Mouse (Mus musculus): ENCODE results near the gene Foxo3. TPM values are rescaled to one million over a fixed set of nuclear protein-coding genes. Genes with fewer than 3 reads are reported as not detected.

Foxo3 gene
- total and polyA plus RNA-seq, 3 experiments, result 9.2 to 18.2 (median 12.6) TPM

DNA sequence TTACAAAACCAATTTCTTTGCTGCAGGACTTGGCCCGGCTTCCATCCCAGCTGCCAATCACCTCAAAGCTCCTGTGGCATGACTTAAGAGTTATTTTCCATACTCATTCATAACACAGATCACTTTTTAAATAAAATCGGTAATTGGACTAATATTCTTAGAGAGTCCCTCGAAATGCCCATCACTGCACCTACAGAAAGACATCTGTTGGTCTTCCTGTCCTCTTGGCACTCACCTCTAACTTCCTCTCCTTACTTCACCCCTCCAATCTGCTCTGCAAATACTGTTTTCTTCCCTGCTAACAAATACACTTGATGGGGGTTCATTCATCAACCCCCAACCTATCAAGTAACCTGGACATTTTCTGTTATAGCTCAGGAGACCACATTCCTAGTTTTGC, 30.9 kb downstream of the Foxo3 start:
- H3K9me3 ChIP-seq (replicated peaks; ENCODE audit: low read length), result no peaks in the 10 kb centered on the region
- peaks cover 0 to 14% of the 10 kb centered on the region in 2 experiments; a peak in 3 of 4 replicates for H3K4me1 ChIP-seq (ENCODE audit: control insufficient read depth in 1 of 2, insufficient read depth in 2 of 2)
- in situ Hi-C loops (cut with MboI; ENCODE audit: low pct_ligation_motif_present, low pct_unique_long_range_greater_than_20kb, low sequenced_read_pairs) (no loop called here), dilution Hi-C loops (cut with MboI; ENCODE audit: extremely low pct_ligation_motif_present, extremely low pct_unique_long_range_greater_than_20kb, low sequenced_read_pairs) (no loop called here)
- H3K27me3 ChIP-seq (replicated peaks), result no peaks in the 10 kb centered on the region
- no peak overlapping the region; the same call in 1 of the 2 replicates for H3K4me2 ChIP-seq (ENCODE audit: insufficient read depth, low read depth, poor library complexity, severe bottlenecking)
- no peak overlapping the region for H3K27ac ChIP-seq (ENCODE audit: insufficient read depth, low read depth)
- no peak for TF ChIP-seq KAT2A (IDR thresholded peaks at IDR 0.05; ENCODE audit: insufficient replicate concordance, low read length)
- no peak for TF ChIP-seq CHD2 (IDR thresholded peaks at IDR 0.05; ENCODE audit: low read length)
- TF ChIP-seq MXI1 (IDR thresholded peaks at IDR 0.05; ENCODE audit: low read depth, low read length), result no peak
- no peak for TF ChIP-seq POLR2AphosphoS2 (IDR thresholded peaks at IDR 0.05; ENCODE audit: low read depth, low read length)
- no peak for TF ChIP-seq E2F4 (IDR thresholded peaks at IDR 0.05; ENCODE audit: insufficient replicate concordance, low read depth, low read length)
- no peak for TF ChIP-seq MEF2A (IDR thresholded peaks at IDR 0.05; ENCODE audit: borderline replicate concordance, low read depth, low read length)
- no peak for TF ChIP-seq ZMIZ1 (IDR thresholded peaks at IDR 0.05; ENCODE audit: low read depth, low read length)
- TF ChIP-seq ZC3H11A (IDR thresholded peaks at IDR 0.05; ENCODE audit: low read depth, low read length), result no peak
- no peak for TF ChIP-seq SIN3A (IDR thresholded peaks at IDR 0.05; ENCODE audit: low read length)
- TF ChIP-seq RAD21 (IDR thresholded peaks at IDR 0.05; ENCODE audit: low read depth, low read length), result no peak
- TF ChIP-seq CHD1 (IDR thresholded peaks at IDR 0.05; ENCODE audit: low read depth, low read length), result no peak
- no peak for TF ChIP-seq IRF4 (IDR thresholded peaks at IDR 0.05; ENCODE audit: low read depth, low read length)
- no peak for TF ChIP-seq CTCF (conservative IDR thresholded peaks at IDR 0.05 in 1 of 2, IDR thresholded peaks at IDR 0.05 in 1 of 2; ENCODE audit: low read depth in 2 of 2, low read length in 2 of 2)
- no peak for TF ChIP-seq NELFE (IDR thresholded peaks at IDR 0.05; ENCODE audit: low read depth, low read length)
- no peak for TF ChIP-seq MYC (IDR thresholded peaks at IDR 0.05; ENCODE audit: low read depth, low read length)
- TF ChIP-seq ZKSCAN1 (IDR thresholded peaks at IDR 0.05; ENCODE audit: borderline replicate concordance, low read depth, low read length), result no peak
- TF ChIP-seq MAFK (IDR thresholded peaks at IDR 0.05; ENCODE audit: insufficient replicate concordance, low read length), result no peak
- no peaks in the 10 kb centered on the region; the same call in 1 of the 2 replicates for H3K79me2 ChIP-seq (replicated peaks; ENCODE audit: control insufficient read depth, extremely low read depth, insufficient read depth, poor library complexity, severe bottlenecking)
- no peak overlapping the region for H3K9ac ChIP-seq (ENCODE audit: insufficient read depth, low read depth)
- H3K36me3 ChIP-seq (replicated peaks in 1 of 2; ENCODE audit: control insufficient read depth in 1 of 2, insufficient read depth in 1 of 2, low read length in 1 of 2), result peaks cover 6 to 65% of the 10 kb centered on the region in 2 experiments
- DNase-seq (ENCODE audit: extremely low read depth), result no peak
- no peak overlapping the region for H3K4me3 ChIP-seq (replicated peaks in 1 of 3; ENCODE audit: low read depth in 2 of 3, low read length in 2 of 3, poor library complexity in 1 of 3)

DNA sequence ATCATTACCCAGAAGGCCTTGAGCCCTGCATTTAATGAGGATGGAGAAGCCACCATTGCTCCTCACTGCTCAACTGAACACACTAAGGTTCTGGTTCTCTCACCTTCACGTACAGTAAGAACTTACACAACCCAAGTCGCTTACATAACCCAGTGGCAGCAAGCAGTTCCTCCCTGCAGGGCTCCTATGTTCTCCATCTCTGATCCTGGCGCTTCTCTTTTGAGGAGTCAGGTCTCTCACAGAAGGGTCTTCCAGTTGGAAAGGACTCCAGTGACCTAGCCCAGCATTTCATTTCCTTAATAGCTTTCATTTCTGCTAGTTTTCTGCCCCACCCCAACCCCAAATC, 31.3 kb downstream of the Foxo3 start:
- DNase-seq (ENCODE audit: extremely low read depth), result no peak
- dilution Hi-C loops (cut with MboI; ENCODE audit: extremely low pct_ligation_motif_present, extremely low pct_unique_long_range_greater_than_20kb, low sequenced_read_pairs), result no loop called here
- H3K9me3 ChIP-seq (replicated peaks; ENCODE audit: low read length), result no peaks in the 10 kb centered on the region
- H3K27ac ChIP-seq (ENCODE audit: insufficient read depth, low read depth), result no peak overlapping the region
- in situ Hi-C loops (cut with MboI; ENCODE audit: low pct_ligation_motif_present, low pct_unique_long_range_greater_than_20kb, low sequenced_read_pairs), result no loop called here
- H3K27me3 ChIP-seq (replicated peaks), result no peaks in the 10 kb centered on the region
- peaks cover 6 to 64% of the 10 kb centered on the region in 2 experiments for H3K36me3 ChIP-seq (replicated peaks in 1 of 2; ENCODE audit: control insufficient read depth in 1 of 2, insufficient read depth in 1 of 2, low read length in 1 of 2)
- peaks cover 0 to 14% of the 10 kb centered on the region in 2 experiments; a peak in 3 of 4 replicates for H3K4me1 ChIP-seq (ENCODE audit: control insufficient read depth in 1 of 2, insufficient read depth in 2 of 2)
- H3K9ac ChIP-seq (ENCODE audit: insufficient read depth, low read depth), result no peak overlapping the region
- TF ChIP-seq MXI1 (IDR thresholded peaks at IDR 0.05; ENCODE audit: low read depth, low read length) (no peak), HCFC1 (IDR thresholded peaks at IDR 0.05; ENCODE audit: low read depth, low read length) (no peak), EP300 (IDR thresholded peaks at IDR 0.05; ENCODE audit: low read length) (no peak), BHLHE40 (IDR thresholded peaks at IDR 0.05; ENCODE audit: low read depth, low read length) (no peak), ZNF384 (IDR thresholded peaks at IDR 0.05; ENCODE audit: low read depth, low read length) (no peak), POLR2A (IDR thresholded peaks at IDR 0.05; ENCODE audit: low read depth, low read length) (no peak), JUND (conservative IDR thresholded peaks at IDR 0.05; ENCODE audit: low read depth, low read length) (no peak), GABPA (IDR thresholded peaks at IDR 0.05; ENCODE audit: insufficient replicate concordance, low read depth, low read length) (no peak), CHD1 (IDR thresholded peaks at IDR 0.05; ENCODE audit: low read depth, low read length) (no peak), ZC3H11A (IDR thresholded peaks at IDR 0.05; ENCODE audit: low read depth, low read length) (no peak), TBP (conservative IDR thresholded peaks at IDR 0.05; ENCODE audit: low read depth, low read length) (no peak), MEF2A (IDR thresholded peaks at IDR 0.05; ENCODE audit: borderline replicate concordance, low read depth, low read length) (no peak), RCOR1 (conservative IDR thresholded peaks at IDR 0.05; ENCODE audit: low read depth, low read length) (no peak), IRF4 (IDR thresholded peaks at IDR 0.05; ENCODE audit: low read depth, low read length) (no peak)
- no peak overlapping the region for H3K4me2 ChIP-seq (ENCODE audit: insufficient read depth, low read depth, poor library complexity, severe bottlenecking)
- H3K79me2 ChIP-seq (replicated peaks; ENCODE audit: control insufficient read depth, extremely low read depth, insufficient read depth, poor library complexity, severe bottlenecking), result no peaks in the 10 kb centered on the region; the same call in 1 of the 2 replicates
- H3K4me3 ChIP-seq (replicated peaks in 1 of 3; ENCODE audit: low read depth in 2 of 3, low read length in 2 of 3, poor library complexity in 1 of 3), result no peak overlapping the region
